Comparison of ENCODE assay signal across 18 mouse cellular contexts in the genomic region with DNA sequence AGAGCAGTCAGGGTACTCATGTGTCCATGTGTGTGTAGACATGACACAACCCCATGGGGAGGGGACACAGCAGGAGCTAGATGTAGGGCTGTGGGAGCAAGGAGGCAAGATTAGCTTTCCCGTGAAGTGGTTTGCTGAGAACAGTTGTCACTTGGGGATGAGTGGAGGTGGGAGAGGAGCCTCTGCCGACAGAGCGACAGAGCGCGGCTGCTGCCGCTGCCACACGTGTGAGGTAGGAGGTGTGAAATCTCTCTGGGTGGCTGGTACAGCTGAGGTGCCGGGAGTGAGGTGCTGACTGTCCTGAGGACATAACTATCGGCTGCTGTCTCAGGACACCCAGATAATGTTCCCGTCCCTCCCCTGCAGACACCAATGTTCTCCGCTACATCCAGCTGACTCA. TPM values are rescaled to one million over a fixed set of nuclear protein-coding genes. Genes with fewer than 3 reads are reported as not detected.
A peak's percentile ranks its signal among the peaks of the same experiment; 100 is the strongest.
DNase-seq lines count a peak whose midpoint lies in the region; ATAC-seq and TF ChIP-seq lines count a peak whose summit lies in the region.
"Had no signal": no experiment of that assay in that cellular context is flagged by ENCODE, and none has a peak within 500 bp of the region (broad histone marks: within the 10 kb centered on the region; RNA-seq: fewer than 3 reads in every experiment).

No protein-coding gene starts in this region.

- no peaks in the 10 kb centered on the region for H3K9me3 ChIP-seq in hindbrain, embryonic 10.5 days
- H3K9me3 ChIP-seq in hindbrain, embryonic 12.5 days (replicated peaks): no peaks in the 10 kb centered on the region
- H3K9me3 ChIP-seq: embryonic facial prominence, embryonic 12.5 days; liver, embryonic 13.5 days had no signal

- TF ChIP-seq CTCF in left cerebral cortex, adult 2 months (IDR thresholded peaks at IDR 0.05): no peak

- H3K4me2 ChIP-seq in hindbrain, embryonic 12.5 days (replicated peaks): no peak overlapping the region
- H3K4me2 ChIP-seq: embryonic facial prominence, embryonic 12.5 days; liver, embryonic 13.5 days had no signal

- DNase-seq in hindbrain, embryonic 10.5 days (ENCODE audit: low spot score): no peak
- DNase-seq in right cerebral cortex, adult 18-20 months: peak; percentile 78
- no peak for DNase-seq in right cerebral cortex, postnatal 14 days
- peak in 1 of 2 experiments; percentile 52 for DNase-seq in left cerebral cortex, adult 2 months (ENCODE audit: extremely low spot score in 1 of 2, low spot score in 2 of 2)
- DNase-seq in kidney, postnatal 10 days: no peak
- DNase-seq in lung, postnatal 36 days: no peak
- DNase-seq: adrenal gland, adult 8-10 months; heart, postnatal 14 days; kidney, postnatal 14 days; liver, embryonic 13.5 days; thymus, adult 18-20 months had no signal

- peaks cover 46% of the 10 kb centered on the region for H3K36me3 ChIP-seq in hindbrain, embryonic 10.5 days
- H3K36me3 ChIP-seq in hindbrain, embryonic 12.5 days: peaks cover 45% of the 10 kb centered on the region
- H3K36me3 ChIP-seq: G1E; liver, embryonic 13.5 days had no signal

- peak overlapping the region; percentile 9; the same call in 1 of the 2 replicates for H3K4me3 ChIP-seq in hindbrain, embryonic 10.5 days
- H3K4me3 ChIP-seq in hindbrain, embryonic 12.5 days: no peak overlapping the region
- peak overlapping the region; percentile 73 for H3K4me3 ChIP-seq in left cerebral cortex, adult 2 months
- H3K4me3 ChIP-seq: embryonic facial prominence, embryonic 12.5 days; liver, embryonic 13.5 days had no signal

- ATAC-seq in hindbrain, embryonic 12.5 days (ENCODE audit: low FRiP score): no peak
- ATAC-seq: intestine, postnatal 0 days; lung, postnatal 0 days had no signal

- H3K4me1 ChIP-seq in hindbrain, embryonic 10.5 days (replicated peaks): peaks cover 19% of the 10 kb centered on the region
- peaks cover 9% of the 10 kb centered on the region for H3K4me1 ChIP-seq in hindbrain, embryonic 12.5 days

- H3K9ac ChIP-seq in hindbrain, embryonic 12.5 days: no peak overlapping the region
- H3K9ac ChIP-seq: embryonic facial prominence, embryonic 12.5 days; liver, embryonic 13.5 days had no signal

- intact Hi-C loops in left cerebral cortex, adult 2 months (cut with DNase I): loop anchor here (2.0 kb wide), 1 partner anchor 53 kb away; no protein-coding TSS in a partner anchor

- H3K27me3 ChIP-seq in hindbrain, embryonic 10.5 days (ENCODE audit: insufficient read depth, poor library complexity, severe bottlenecking): peaks cover 82% of the 10 kb centered on the region
- H3K27me3 ChIP-seq in hindbrain, embryonic 12.5 days: peaks cover 75% of the 10 kb centered on the region

- H3K27ac ChIP-seq in hindbrain, embryonic 10.5 days: no peak overlapping the region
- H3K27ac ChIP-seq in hindbrain, embryonic 12.5 days: no peak overlapping the region
- peak overlapping the region; percentile 96 for H3K27ac ChIP-seq in left cerebral cortex, adult 2 months
- H3K27ac ChIP-seq: embryonic facial prominence, embryonic 12.5 days; liver, embryonic 13.5 days had no signal

- WGBS in hindbrain, embryonic 10.5 days: 79% methylated on average over 11 of the region's 11 CpGs
- 73% methylated on average over 11 of the region's 11 CpGs for WGBS in hindbrain, embryonic 12.5 days

RNA-seq across cellular contexts. Expression of a gene that starts 1.8 kb away (rescaled TPM):
- 3.3 and 10.9 TPM in 2 replicates for polyA plus RNA-seq in hindbrain, embryonic 10.5 days (2016; fragmentation: Nextera tagmentation; extraction: Ambion mirVana)
- polyA plus RNA-seq in hindbrain, embryonic 12.5 days (2016; fragmentation: Nextera tagmentation; extraction: Ambion mirVana): 19.7 and 20.4 TPM in 2 replicates
- total RNA-seq in left cerebral cortex, adult 2 months (2021): 100 to 1,000 TPM in 1 of 2 experiments, 10 to 100 TPM in 1; 99.1 to 101 TPM
- total RNA-seq: adrenal gland, adult 8-10 months; G1E; heart, postnatal 14 days; megakaryocyte-erythroid progenitor cell, adult 5-6 weeks had no signal
- polyA plus RNA-seq: G1E; gonadal fat pad, adult 2 months; lung, postnatal 0 days had no signal

RNA-seq across cellular contexts. Expression of a gene that starts 18.9 kb away (rescaled TPM):
- 8.3 and 10.6 TPM in 2 replicates for polyA plus RNA-seq in hindbrain, embryonic 10.5 days (2016; fragmentation: Nextera tagmentation; extraction: Ambion mirVana)
- 18.8 and 19.8 TPM in 2 replicates for polyA plus RNA-seq in hindbrain, embryonic 12.5 days (2016; fragmentation: Nextera tagmentation; extraction: Ambion mirVana)
- 100 to 1,000 TPM; 202 to 214 TPM for total RNA-seq in left cerebral cortex, adult 2 months (2021)

RNA-seq across cellular contexts. Expression of a gene that starts 33.6 kb away (rescaled TPM):
- polyA plus RNA-seq in hindbrain, embryonic 10.5 days (2016; fragmentation: Nextera tagmentation; extraction: Ambion mirVana): 5.2 and 6.6 TPM in 2 replicates
- polyA plus RNA-seq in hindbrain, embryonic 12.5 days (2016; fragmentation: Nextera tagmentation; extraction: Ambion mirVana): 6.9 and 8.7 TPM in 2 replicates
- 10 to 100 TPM; 11.8 to 11.9 TPM for total RNA-seq in left cerebral cortex, adult 2 months (2021)
